Mouse (Mus musculus) small intestine, adult 2 months (tissue): ENCODE measurements around the gene Arpin. TPM values are rescaled to one million over a fixed set of nuclear protein-coding genes. Genes with fewer than 3 reads are reported as not detected.

ENCODE experiments used
- H3K27ac ChIP-seq: fragments of 200-500 bp; 2 replicates; pipeline ENCODE4 v1.5.1; 2012; ENCODE audit warnings: low read depth, low read length, control low read depth, inconsistent platforms; ENCODE audit not compliant: insufficient read depth
- H3K27me3 ChIP-seq: fragments of 200-500 bp; 2 replicates; pipeline ENCODE4 v1.6.1; 2012; ENCODE audit warnings: mild to moderate bottlenecking, moderate library complexity, low read length, inconsistent platforms; ENCODE audit not compliant: control insufficient read depth, insufficient read depth
- H3K36me3 ChIP-seq: fragments of 200-500 bp; 2 replicates; pipeline ENCODE4 v1.6.1; 2012; ENCODE audit warnings: mild to moderate bottlenecking, low read length, control low read depth, inconsistent platforms; ENCODE audit not compliant: control insufficient read depth, insufficient read depth
- H3K4me1 ChIP-seq: fragments of 200-500 bp; 2 replicates; pipeline ENCODE4 v1.6.1; 2012; ENCODE audit warnings: low read length, inconsistent platforms, mixed read lengths; ENCODE audit not compliant: control insufficient read depth, insufficient read depth, insufficient read length
- H3K4me3 ChIP-seq: fragments of 200-500 bp; 2 replicates; pipeline ENCODE4 v1.5.1; 2012; ENCODE audit warnings: low read depth, mild to moderate bottlenecking, control low read depth, inconsistent platforms, low read length, moderate library complexity
- CTCF ChIP-seq: fragments of 200-500 bp; IDR thresholded peaks from 2 replicates; pipeline ENCODE4 v1.5.1; 2012; ENCODE audit warnings: low read depth, mild to moderate bottlenecking, control low read depth, inconsistent platforms, low read length, moderate library complexity, mixed read lengths; ENCODE audit not compliant: insufficient replicate concordance, insufficient read length; ENCODE audit errors: extremely low read depth
- POLR2A ChIP-seq: fragments of 200-500 bp; IDR thresholded peaks from 2 replicates; pipeline ENCODE4 v1.6.1; 2012; ENCODE audit warnings: low read depth, mild to moderate bottlenecking, control low read depth, inconsistent platforms, low read length, moderate library complexity
- WGBS: fragments of 180-500 bp; shearing (Covaris S2); methylation state at CpG from one replicate; pipeline ENCODE4 v1.1.7; 2018; 5-methylcytosine and 5-hydroxymethylcytosine counted together
- polyA plus RNA-seq: library from polyadenylated mRNA; depleted of rRNA; stranded (reverse); fragments of >200 nt; gene quantifications from 2 replicates; pipeline ENCODE4 v1.2.3, GENCODE M21; 2012; rRNA removed

The Arpin gene
- polyA plus RNA-seq, 1 experiment, result 23.2 TPM

- H3K4me1 ChIP-seq, result peaks cover 40% of the 10 kb centered on the region
- peaks cover 15% of the 10 kb centered on the region for H3K36me3 ChIP-seq
- H3K27ac ChIP-seq, result no peak overlapping the region
- no peak overlapping the region for H3K4me3 ChIP-seq
- no peaks in the 10 kb centered on the region for H3K27me3 ChIP-seq
- TF ChIP-seq POLR2A, result no peak
- no peak for TF ChIP-seq CTCF
- 50% methylated on average over 6 of the region's 6 CpGs for WGBS
Observed at GRCm38 (mm10) chr7:79880033-79880432, 55.1 kb downstream of the Arpin start.

DNA sequence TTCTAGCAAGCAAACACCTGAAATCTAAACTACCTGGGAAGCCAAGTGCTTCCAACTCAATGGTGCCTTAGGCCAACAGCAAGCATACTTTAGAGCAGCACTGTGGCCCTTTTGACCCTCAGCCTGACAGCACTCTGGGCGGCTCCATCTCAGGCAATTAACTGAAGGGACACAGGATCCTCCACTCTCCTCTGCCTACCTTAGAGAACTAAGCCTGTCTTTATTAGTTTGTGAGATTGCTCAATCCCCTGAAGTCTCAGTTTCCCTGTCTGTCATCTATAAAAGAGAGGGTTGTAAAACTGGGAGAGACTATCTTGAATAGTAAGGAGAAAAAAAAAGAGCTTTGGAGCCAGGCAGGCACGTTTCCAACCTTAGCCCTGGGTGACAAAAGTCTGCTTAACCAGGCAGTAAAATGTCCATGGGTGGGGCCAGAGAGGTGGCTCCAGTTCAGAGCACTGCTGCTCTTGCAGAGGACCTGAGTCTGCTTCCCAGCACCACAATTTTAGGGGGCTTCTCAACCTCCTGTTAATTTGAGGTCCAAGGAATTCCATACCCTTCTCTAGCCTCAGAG, 56.6 kb downstream of the Arpin start:
- Histone ChIP-seq H3K4me1 (peaks cover 39% of the 10 kb centered on the region), H3K4me3 (no peak overlapping the region), H3K27ac (peak overlapping the region; percentile 87), H3K27me3 (no peaks in the 10 kb centered on the region), H3K36me3 (peaks cover 15% of the 10 kb centered on the region)
- TF ChIP-seq POLR2A (no peak), CTCF (no peak)
- 17% methylated on average over 2 of the region's 2 CpGs for WGBS

Other genes starting within 250 kb of the Arpin start
- 0.39 and 0.86 TPM in 2 replicates for gene Kif7, start 219.6 kb downstream of the Arpin start, polyA plus RNA-seq
- gene Plin1, start 202.5 kb downstream of the Arpin start, polyA plus RNA-seq, result 1.5 and 4.5 TPM in 2 replicates
- gene Pex11a, start 192.2 kb downstream of the Arpin start, polyA plus RNA-seq, result 13.8 and 17.9 TPM in 2 replicates
- 0.06 and 0.08 TPM in 2 replicates for gene Wdr93, start 192.2 kb downstream of the Arpin start, polyA plus RNA-seq
- 0.28 and 1.2 TPM in 2 replicates for gene Mesp1, start 141.6 kb downstream of the Arpin start, polyA plus RNA-seq
- 0.33 TPM in 2 replicates for gene Mesp2, start 124.6 kb downstream of the Arpin start, polyA plus RNA-seq
- 1,432 and 7,549 TPM in 2 replicates for gene Anpep, start 74.3 kb downstream of the Arpin start, polyA plus RNA-seq
- 5.2 and 10.4 TPM in 2 replicates for gene Ap3s2, start 14.7 kb downstream of the Arpin start, polyA plus RNA-seq
- gene Zfp710, start 89.5 kb upstream of the Arpin start, polyA plus RNA-seq, result 34.9 and 67.9 TPM in 2 replicates
- 57.2 and 82.3 TPM in 2 replicates for gene Idh2, start 180.0 kb upstream of the Arpin start, polyA plus RNA-seq